Mouse (Mus musculus) activated CD4-positive, CD25-positive, alpha-beta regulatory T cell, adult 4 months (primary cell): ENCODE results near the gene Gm13057. TPM values are rescaled to one million over a fixed set of nuclear protein-coding genes. Genes with fewer than 3 reads are reported as not detected.
"Not testable (repeated sequence)": the region's sequence is repeated elsewhere in the genome, so short reads cannot be mapped to it uniquely, and the experiment has no call there.

ENCODE experiments used
- ATAC-seq: one replicate; pipeline ENCODE4 v1.8.0; 2017
- polyA plus RNA-seq, 2 experiments: library from polyadenylated mRNA; unstranded; fragments of 100-300 nt; shearing (Covaris generic); gene quantifications; one replicate each; pipeline ENCODE4 v1.2.1; 2017

Gm13057 gene
- polyA plus RNA-seq: not detected

- not testable (repeated sequence) for ATAC-seq
Observed at GRCm38 (mm10) chr4:143551400-143551799, at the start of gene Gm13057, which contains the start of gene BC080695. TSS of gene Gm13057 (plus strand) at chr4:143551709. TSS of gene BC080695 (plus strand) at chr4:143551700.

DNA sequence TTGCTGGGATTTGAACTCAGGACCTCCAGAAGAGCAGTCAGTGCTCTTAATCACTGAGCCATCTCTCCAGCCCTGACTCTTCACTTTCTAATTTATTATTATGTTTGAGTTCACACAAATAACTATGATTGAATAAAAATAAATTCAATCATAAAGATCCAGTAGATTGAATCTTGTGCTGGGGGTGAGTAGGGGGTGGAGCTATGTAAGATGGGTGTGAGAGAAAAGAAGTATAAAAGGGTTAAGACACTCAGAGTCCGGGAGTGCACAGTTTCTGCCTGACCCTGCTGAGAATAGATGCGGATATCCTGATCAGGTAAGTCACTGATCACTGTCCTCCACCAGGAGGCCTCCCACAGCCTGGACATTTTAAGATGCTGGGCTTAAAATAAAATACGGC is 40.5 kb upstream of the Gm13057 start, which contains the start of gene Gm13043:
Gm13043 (plus strand) TSS at position 301 of the 400 bp plus-strand sequence.
- ATAC-seq: no peak

- not testable (repeated sequence) for ATAC-seq
Observed at GRCm38 (mm10) chr4:143535654-143536053, 15.9 kb upstream of the Gm13057 start, which contains the start of gene Gm13040. TSS of gene Gm13040 (plus strand) at chr4:143535954.

Other genes with a start within 250 kb of the Gm13057 start
- gene Lrrc38, start 202.0 kb upstream of the Gm13057 start, polyA plus RNA-seq: not detected
- gene Pramel1, start 157.3 kb upstream of the Gm13057 start, polyA plus RNA-seq: not detected
- 10 to 100 TPM; 35.9 to 37.4 TPM for gene Pramef8, start 139.3 kb upstream of the Gm13057 start, polyA plus RNA-seq
- under 1 TPM in 1 of 2 experiments, not detected in 1; 0.19 TPM for gene Oog4, start 101.4 kb upstream of the Gm13057 start, polyA plus RNA-seq
- gene Gm13043, start 40.4 kb upstream of the Gm13057 start, polyA plus RNA-seq: not detected
- not detected for gene Gm13040, start 15.8 kb upstream of the Gm13057 start, polyA plus RNA-seq
- not detected for gene BC080695, start within 50 bp of the Gm13057 start, polyA plus RNA-seq
- not detected for gene Gm13083, start 63.3 kb downstream of the Gm13057 start, polyA plus RNA-seq
- not detected for gene Gm13088, start 105.5 kb downstream of the Gm13057 start, polyA plus RNA-seq
- under 1 TPM in 1 of 2 experiments, not detected in 1; 0.30 TPM for gene Gm13089, start 151.0 kb downstream of the Gm13057 start, polyA plus RNA-seq
- under 1 TPM in 1 of 2 experiments, not detected in 1; 0.16 TPM for gene Gm13078, start 167.7 kb downstream of the Gm13057 start, polyA plus RNA-seq
- not detected for gene Gm13023, start 237.6 kb downstream of the Gm13057 start, polyA plus RNA-seq